Mouse (Mus musculus): ENCODE measurements at regions not wholly inside any gene's neighbourhood (a gene's known extent, or its start where the extent isn't known, plus 50 kb on each side); places are given as distances from the start of the nearest gene placed in this dataset.

DNA sequence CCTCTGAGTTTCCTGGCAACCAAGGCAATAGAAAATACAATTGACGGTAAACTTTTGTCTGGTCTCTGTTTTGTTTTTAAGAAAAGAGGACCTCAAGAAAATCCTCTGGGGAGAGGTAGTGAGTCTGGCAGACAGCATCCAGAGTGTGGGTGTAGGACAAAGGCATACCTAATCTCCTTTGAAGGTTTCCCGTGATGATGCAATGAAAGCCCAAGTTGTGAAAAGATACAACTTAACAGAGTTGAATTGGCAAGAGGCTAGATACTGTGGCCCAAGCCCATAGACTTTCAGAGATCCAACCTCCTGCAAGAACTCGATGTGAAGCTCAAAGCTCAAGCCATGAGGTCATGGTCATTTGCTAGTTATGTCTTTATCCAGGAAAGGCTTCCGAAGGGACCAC lies 526.4 kb upstream of the 3110018I06Rik start:
- Histone ChIP-seq H3K9me3 (replicated peaks; ENCODE audit: insufficient read depth, low read length) (no peaks in the 10 kb centered on the region), H3K4me1 (ENCODE audit: control insufficient read depth in 1 of 2, insufficient read depth in 2 of 2, low read length in 2 of 2) (no peaks in the 10 kb centered on the region), H3K27ac (ENCODE audit: control insufficient read depth, low read depth, low read length) (no peak overlapping the region), H3K79me2 (ENCODE audit: control insufficient read depth, insufficient read depth, low read length, poor library complexity) (no peaks in the 10 kb centered on the region), H3K4me3 (ENCODE audit: control insufficient read depth in 1 of 2, insufficient read depth in 1 of 2, low read depth in 2 of 2, low read length in 2 of 2) (no peak overlapping the region), H3K27me3 (ENCODE audit: control insufficient read depth in 1 of 2, insufficient read depth in 2 of 2, low read length in 2 of 2) (no peaks in the 10 kb centered on the region), H3K36me3 (ENCODE audit: control insufficient read depth in 1 of 2, insufficient read depth in 2 of 2, low read length in 2 of 2) (no peaks in the 10 kb centered on the region), H3K9ac (ENCODE audit: control insufficient read depth, low read depth, low read length, poor library complexity, severe bottlenecking) (no peak overlapping the region)
- no peak for DNase-seq (ENCODE audit: low read depth, low spot score)
- TF ChIP-seq SMC3 (IDR thresholded peaks at IDR 0.05; ENCODE audit: low read depth, low read length) (no peak), USF2 (IDR thresholded peaks at IDR 0.05; ENCODE audit: borderline replicate concordance in 1 of 2, insufficient read depth in 1 of 2, low read depth in 1 of 2, low read length in 2 of 2) (no peak), USF1 (IDR thresholded peaks at IDR 0.05; ENCODE audit: low read depth, low read length) (no peak), MEF2A (IDR thresholded peaks at IDR 0.05; ENCODE audit: extremely low read depth, insufficient replicate concordance, low read depth, low read length, poor library complexity, severe bottlenecking) (no peak), EP300 (IDR thresholded peaks at IDR 0.05; ENCODE audit: low read depth in 1 of 2, low read length in 2 of 2) (no peak), NELFE (IDR thresholded peaks at IDR 0.05; ENCODE audit: low read depth, low read length) (no peak)

DNA sequence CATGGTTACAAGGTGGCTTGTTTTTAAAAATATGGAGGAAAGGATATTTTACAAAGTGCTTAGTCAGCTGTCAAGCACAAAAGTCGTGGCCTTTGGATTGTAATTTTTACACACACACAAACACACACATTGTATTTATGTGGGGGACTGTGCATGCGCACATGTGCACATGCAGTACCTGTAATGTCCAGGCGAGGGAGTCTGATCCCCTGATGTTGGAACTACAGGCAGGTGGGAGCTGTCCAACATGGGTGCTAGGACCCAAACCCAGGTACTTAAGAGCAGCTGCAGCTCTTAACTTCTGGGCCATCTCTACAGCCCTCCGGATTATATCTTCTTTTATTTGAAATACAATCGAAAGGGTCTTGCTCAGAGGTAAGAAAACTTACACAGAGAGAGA lies 524.7 kb upstream of the 3110018I06Rik start:
- peak; percentile 39 for DNase-seq (ENCODE audit: low read depth, low spot score)
- TF ChIP-seq TBP (IDR thresholded peaks at IDR 0.05; ENCODE audit: low read depth, low read length) (no peak), ZKSCAN1 (IDR thresholded peaks at IDR 0.05; ENCODE audit: low read depth, low read length) (no peak), SMC3 (IDR thresholded peaks at IDR 0.05; ENCODE audit: low read depth, low read length) (peak; percentile 32), RAD21 (IDR thresholded peaks at IDR 0.05; ENCODE audit: low read depth, low read length) (peak; percentile 24), CTCF (IDR thresholded peaks at IDR 0.05 in 2 of 3, conservative IDR thresholded peaks at IDR 0.05 in 1 of 3; ENCODE audit: control insufficient read depth in 1 of 3, insufficient read depth in 1 of 3, low read depth in 2 of 3, low read length in 3 of 3, poor library complexity in 1 of 3, severe bottlenecking in 1 of 3) (peak; percentile 27 to 46 (median 40); a peak in 5 of 6 replicates)
- H3K9me3 ChIP-seq (replicated peaks; ENCODE audit: insufficient read depth, low read length), result no peaks in the 10 kb centered on the region

DNA sequence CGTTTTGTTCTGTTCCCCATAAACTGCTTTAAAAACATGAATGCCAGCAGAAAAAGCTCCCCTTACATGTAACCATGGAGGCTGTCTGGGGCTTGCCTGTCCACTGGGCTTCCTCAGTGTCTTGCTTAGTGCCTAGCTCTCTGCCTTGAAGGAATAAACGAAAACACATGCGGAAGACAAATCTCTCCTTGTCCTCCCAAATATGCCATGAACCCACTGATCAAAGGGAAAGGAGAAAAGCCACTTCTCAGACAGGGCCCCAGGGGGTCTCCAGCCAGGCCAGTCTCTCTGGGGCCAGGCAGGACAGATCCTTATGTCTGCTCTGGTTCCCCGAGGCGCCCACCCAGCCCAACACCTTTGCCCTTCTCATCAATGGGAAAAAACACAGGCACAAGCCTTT lies 518.6 kb upstream of the 3110018I06Rik start:
- Histone ChIP-seq H3K9ac (ENCODE audit: control insufficient read depth, low read depth, low read length, poor library complexity, severe bottlenecking) (no peak overlapping the region), H3K4me1 (ENCODE audit: control insufficient read depth in 1 of 2, insufficient read depth in 2 of 2, low read length in 2 of 2) (no peaks in the 10 kb centered on the region), H3K36me3 (ENCODE audit: control insufficient read depth in 1 of 2, insufficient read depth in 2 of 2, low read length in 2 of 2) (no peaks in the 10 kb centered on the region), H3K79me2 (ENCODE audit: control insufficient read depth, insufficient read depth, low read length, poor library complexity) (no peaks in the 10 kb centered on the region), H3K27me3 (ENCODE audit: control insufficient read depth in 1 of 2, insufficient read depth in 2 of 2, low read length in 2 of 2) (no peaks in the 10 kb centered on the region), H3K27ac (ENCODE audit: control insufficient read depth, low read depth, low read length) (no peak overlapping the region), H3K4me3 (ENCODE audit: control insufficient read depth in 1 of 2, insufficient read depth in 1 of 2, low read depth in 2 of 2, low read length in 2 of 2) (no peak overlapping the region), H3K9me3 (replicated peaks; ENCODE audit: insufficient read depth, low read length) (no peaks in the 10 kb centered on the region)
- TF ChIP-seq EP300 (IDR thresholded peaks at IDR 0.05; ENCODE audit: low read depth in 1 of 2, low read length in 2 of 2) (no peak), POLR2A (IDR thresholded peaks at IDR 0.05; ENCODE audit: control insufficient read depth in 1 of 2, insufficient read depth in 1 of 2, low read depth in 1 of 2, low read length in 2 of 2, poor library complexity in 1 of 2) (no peak), E2F4 (IDR thresholded peaks at IDR 0.05; ENCODE audit: borderline replicate concordance, low read depth, low read length) (no peak), TBP (IDR thresholded peaks at IDR 0.05; ENCODE audit: low read depth, low read length) (no peak), KAT2A (conservative IDR thresholded peaks at IDR 0.05; ENCODE audit: low read depth, low read length) (no peak), USF1 (IDR thresholded peaks at IDR 0.05; ENCODE audit: low read depth, low read length) (no peak)
- no peak for DNase-seq (ENCODE audit: low read depth, low spot score)

More for the DNA sequence above, 524.7 kb upstream of the 3110018I06Rik start:
- H3K36me3 ChIP-seq (ENCODE audit: control insufficient read depth in 1 of 2, insufficient read depth in 2 of 2, low read length in 2 of 2), result no peaks in the 10 kb centered on the region
- H3K4me1 ChIP-seq (ENCODE audit: control insufficient read depth in 1 of 2, insufficient read depth in 2 of 2, low read length in 2 of 2), result no peaks in the 10 kb centered on the region
- H3K27me3 ChIP-seq (ENCODE audit: control insufficient read depth in 1 of 2, insufficient read depth in 2 of 2, low read length in 2 of 2), result no peaks in the 10 kb centered on the region
- no peaks in the 10 kb centered on the region for H3K79me2 ChIP-seq (ENCODE audit: control insufficient read depth, insufficient read depth, low read length, poor library complexity)
- H3K27ac ChIP-seq (ENCODE audit: control insufficient read depth, low read depth, low read length), result no peak overlapping the region
- H3K4me3 ChIP-seq (ENCODE audit: control insufficient read depth in 1 of 2, insufficient read depth in 1 of 2, low read depth in 2 of 2, low read length in 2 of 2), result no peak overlapping the region
- H3K9ac ChIP-seq (ENCODE audit: control insufficient read depth, low read depth, low read length, poor library complexity, severe bottlenecking), result no peak overlapping the region
